Mouse (Mus musculus) midbrain, embryonic 16.5 days (tissue): Measurements from ENCODE around the gene Gdf11. TPM values are rescaled to one million over a fixed set of nuclear protein-coding genes. Genes with fewer than 3 reads are reported as not detected.

Source experiments
- ATAC-seq: fragments of 200-750 bp; cut with Nextera tagmentation; 2 replicates; pipeline ENCODE4 v1.8.0; 2017; ENCODE audit warnings: moderate TSS enrichment
- H3K27ac ChIP-seq: fragments of 300-500 bp; sonication (generic); 2 replicates; pipeline ENCODE4 v1.5.1; 2014; ENCODE audit warnings: mild to moderate bottlenecking, low read length, mixed read lengths
- H3K27me3 ChIP-seq: fragments of 300-500 bp; sonication (generic); 2 replicates; pipeline ENCODE4 v1.6.1; 2014; ENCODE audit warnings: low read depth, low read length, mixed read lengths; ENCODE audit not compliant: control insufficient read depth, insufficient read depth
- H3K36me3 ChIP-seq: fragments of 300-500 bp; sonication (generic); 2 replicates; pipeline ENCODE4 v1.6.1; 2014; ENCODE audit warnings: mild to moderate bottlenecking, low read length, moderate library complexity, mixed read lengths; ENCODE audit not compliant: control insufficient read depth, insufficient read depth
- H3K4me1 ChIP-seq: fragments of 300-500 bp; sonication (generic); 2 replicates; pipeline ENCODE4 v1.6.1; 2014; ENCODE audit warnings: mild to moderate bottlenecking, low read length, mixed read lengths; ENCODE audit not compliant: control insufficient read depth, insufficient read depth
- H3K4me2 ChIP-seq: fragments of 300-500 bp; sonication (generic); 2 replicates; pipeline ENCODE4 v1.6.1; 2014; ENCODE audit warnings: mild to moderate bottlenecking, low read length, mixed read lengths
- H3K4me3 ChIP-seq: fragments of 300-500 bp; sonication (generic); 2 replicates; pipeline ENCODE4 v1.5.1; 2014; ENCODE audit warnings: low read depth, mild to moderate bottlenecking, low read length, moderate library complexity, mixed read lengths
- H3K9ac ChIP-seq: fragments of 300-500 bp; sonication (generic); 2 replicates; pipeline ENCODE4 v1.6.1; 2014; ENCODE audit warnings: low read depth, low read length, mixed read lengths
- H3K9me3 ChIP-seq: fragments of 300-500 bp; sonication (generic); replicated peaks from 2 replicates; pipeline ENCODE4 v1.6.1; 2014; ENCODE audit warnings: mild to moderate bottlenecking, low read length, mixed read lengths; ENCODE audit not compliant: control insufficient read depth, poor library complexity, severe bottlenecking
- WGBS: fragments of 180-500 bp; shearing (Covaris S2); extraction: QIAGEN DNeasy Blood & Tissue Kit; methylation state at CpG from one replicate; pipeline ENCODE4 v1.1.7; 2014; 5-methylcytosine and 5-hydroxymethylcytosine counted together
- polyA plus RNA-seq: library from polyadenylated mRNA; unstranded; fragments of >200 nt; fragmentation: Nextera tagmentation; extraction: Ambion mirVana; gene quantifications from 2 replicates; pipeline ENCODE4 v1.2.1, GENCODE M21; 2015

The Gdf11 gene
- polyA plus RNA-seq, 1 experiment from 2014 or later: 7.9 TPM

- peaks cover 11% of the 10 kb centered on the region for H3K27me3 ChIP-seq
- no peak overlapping the region for H3K27ac ChIP-seq
- no peak overlapping the region for H3K9ac ChIP-seq
- 0 out of 2 replicates have a peak overlapping the region, but pooled peaks have one; percentile 35 for H3K4me2 ChIP-seq
- under 1% methylated on average over 9 of the region's 9 CpGs for WGBS
- 0 out of 2 replicates have a peak, but pooled peaks have one; percentile 6 for ATAC-seq
- H3K4me1 ChIP-seq: peaks cover 21% of the 10 kb centered on the region
- H3K4me3 ChIP-seq: no peak overlapping the region; the same call in 1 of the 2 replicates
- no peaks in the 10 kb centered on the region for H3K9me3 ChIP-seq
- H3K36me3 ChIP-seq: no peaks in the 10 kb centered on the region
Observed at GRCm38 (mm10) chr10:128895437-128895836, 3.9 kb upstream of the Gdf11 start.

DNA sequence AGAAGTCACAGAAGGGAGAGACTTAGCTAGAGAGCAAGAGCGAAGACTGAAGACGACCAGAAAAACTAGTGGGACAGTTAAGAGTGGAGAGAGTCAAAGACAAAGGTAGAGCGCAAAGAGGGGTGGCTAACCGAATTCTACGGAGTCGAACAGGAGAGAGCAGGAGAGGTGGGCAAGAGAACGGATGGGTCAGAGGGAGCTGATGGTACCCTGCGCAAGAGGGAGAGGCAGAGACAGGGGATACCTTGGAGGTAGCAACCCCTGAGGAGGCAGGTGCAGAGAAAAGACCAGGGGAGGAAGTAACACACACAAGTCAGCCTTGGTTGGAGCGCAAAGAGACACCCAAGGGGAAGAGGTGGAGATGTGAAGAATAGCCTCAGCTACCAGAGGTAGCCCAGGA, 728 bp upstream of the Gdf11 start:
- H3K4me3 ChIP-seq: peak overlapping the region; percentile 82
- ATAC-seq: peak; percentile 21
- H3K36me3 ChIP-seq: no peaks in the 10 kb centered on the region
- H3K4me1 ChIP-seq: peaks cover 42% of the 10 kb centered on the region
- peak overlapping the region; percentile 86 for H3K9ac ChIP-seq
- H3K27ac ChIP-seq: peak overlapping the region; percentile 94
- H3K27me3 ChIP-seq: peaks cover 11% of the 10 kb centered on the region
- H3K9me3 ChIP-seq: no peaks in the 10 kb centered on the region
- WGBS: 2% methylated on average over 9 of the region's 9 CpGs
- peak overlapping the region; percentile 92 for H3K4me2 ChIP-seq

DNA sequence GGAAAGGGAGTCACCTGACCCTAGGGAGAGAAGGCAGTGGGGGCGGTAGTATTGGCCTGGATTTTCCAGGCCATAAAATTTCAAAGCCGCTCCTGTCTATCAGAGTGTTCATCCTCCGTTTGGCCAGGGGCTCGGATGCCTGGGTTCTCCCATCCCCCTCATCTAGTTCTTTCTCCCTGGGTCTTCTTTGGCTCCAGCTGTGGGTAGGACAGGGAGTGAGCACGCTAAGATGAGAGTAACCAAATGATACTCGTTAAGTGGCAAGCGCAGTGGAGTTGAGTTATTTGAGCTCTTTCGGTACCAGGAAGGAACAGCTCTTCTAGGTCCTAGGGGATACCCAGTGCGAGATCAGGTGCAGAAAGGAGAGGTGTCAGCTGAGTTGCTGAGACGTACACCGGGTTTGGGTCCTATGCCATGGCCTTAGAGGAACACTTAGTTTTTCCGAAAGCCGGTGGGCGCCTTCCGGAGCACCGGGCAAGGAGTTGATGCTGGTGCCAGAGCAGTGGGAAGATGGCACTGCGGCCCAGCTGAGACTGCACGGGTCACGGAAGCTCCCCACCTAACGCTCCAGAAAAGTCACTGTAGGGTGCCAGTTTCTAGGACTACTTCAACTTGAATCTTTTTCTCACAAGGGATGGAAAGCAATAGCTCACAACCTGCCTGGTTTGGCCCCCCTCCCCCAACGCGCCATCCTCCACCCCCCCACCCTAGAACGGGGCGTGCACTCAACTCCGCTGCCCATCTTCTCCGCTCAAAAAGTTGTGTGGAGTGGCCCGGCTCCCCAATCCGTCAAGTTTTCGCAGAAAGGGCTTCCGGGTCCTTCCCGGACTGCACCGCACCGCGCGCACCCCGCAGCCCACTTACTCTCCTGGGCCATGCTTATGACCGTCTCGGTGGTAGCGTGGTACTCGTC, 879 bp downstream of the Gdf11 start:
- WGBS: under 1% methylated on average over 40 of the region's 40 CpGs

GRCm38 (mm10) chr10:128889846-128890245, 1.7 kb downstream of the Gdf11 start:
- Histone ChIP-seq H3K4me2 (peak overlapping the region; percentile 92), H3K9me3 (no peaks in the 10 kb centered on the region), H3K4me1 (peaks cover 34% of the 10 kb centered on the region), H3K36me3 (peaks cover 7% of the 10 kb centered on the region; the same call in 1 of the 2 replicates), H3K4me3 (peak overlapping the region; percentile 82), H3K27me3 (no peaks in the 10 kb centered on the region), H3K27ac (0 out of 2 replicates have a peak overlapping the region, but pooled peaks have one; percentile 47), H3K9ac (peak overlapping the region; percentile 86; the same call in 1 of the 2 replicates)
- ATAC-seq: no peak
- WGBS: 0% methylated on average over 1 of the region's 2 CpGs

More for the DNA sequence above, 879 bp downstream of the Gdf11 start:
- peak overlapping the region; percentile 82 for H3K4me3 ChIP-seq
- peaks cover 35% of the 10 kb centered on the region for H3K4me1 ChIP-seq
- no peaks in the 10 kb centered on the region for H3K9me3 ChIP-seq
- H3K4me2 ChIP-seq: peak overlapping the region; percentile 92
- peaks cover 4% of the 10 kb centered on the region; the same call in 1 of the 2 replicates for H3K36me3 ChIP-seq
- H3K27me3 ChIP-seq: no peaks in the 10 kb centered on the region; the same call in 1 of the 2 replicates
- peak overlapping the region; percentile 94 for H3K27ac ChIP-seq
- peak; percentile 39 for ATAC-seq
- peak overlapping the region; percentile 86 for H3K9ac ChIP-seq

DNA sequence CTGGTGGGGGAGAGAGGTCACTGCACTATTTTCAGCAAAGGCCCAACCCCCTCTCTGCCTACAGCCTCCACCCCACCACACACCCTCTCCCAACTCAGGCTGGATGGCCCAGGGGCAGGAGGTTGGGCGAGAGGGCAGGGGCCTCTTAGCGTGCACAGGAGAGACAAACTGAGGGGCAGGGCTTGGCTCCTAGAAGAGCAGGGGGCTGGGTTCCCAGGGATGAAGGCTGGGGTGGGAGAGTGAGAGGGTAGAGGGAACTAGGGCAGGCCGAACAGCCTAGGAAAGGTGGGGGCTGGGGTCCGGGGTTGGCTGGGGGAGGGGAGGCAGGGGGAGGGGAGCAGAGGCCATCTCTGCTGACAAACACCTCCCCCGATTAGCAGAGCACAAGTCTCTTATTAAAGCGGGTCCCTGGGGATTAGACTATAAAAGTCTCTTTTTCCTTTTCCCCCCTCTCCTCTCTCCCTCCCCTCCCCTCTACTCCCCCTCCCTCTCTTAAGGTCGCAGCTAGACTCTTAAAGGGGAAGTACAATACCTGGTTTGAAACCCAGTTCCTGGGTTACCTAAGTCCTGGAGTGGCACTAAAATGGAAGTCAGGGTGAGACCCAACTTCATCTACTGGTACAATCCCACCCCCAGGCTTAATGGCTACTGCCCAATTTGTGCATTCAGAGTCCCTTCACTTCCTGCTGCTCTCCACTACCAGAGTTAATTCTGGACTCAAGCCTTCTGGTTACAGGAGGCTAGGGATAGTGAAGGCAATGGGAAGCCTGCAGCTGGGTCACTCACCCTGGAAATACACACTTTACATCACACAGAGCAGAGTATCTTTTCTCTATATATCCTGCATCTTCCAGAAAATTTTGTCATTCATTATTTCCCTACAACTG, 2.3 kb downstream of the Gdf11 start:
- H3K9me3 ChIP-seq: no peaks in the 10 kb centered on the region
- 1% methylated on average over 7 of the region's 7 CpGs for WGBS

GRCm38 (mm10) chr10:128882067-128882466, 9.5 kb downstream of the Gdf11 start:
- Histone ChIP-seq H3K27ac (no peak overlapping the region), H3K36me3 (peaks cover 12% of the 10 kb centered on the region)

More for the DNA sequence above, 2.3 kb downstream of the Gdf11 start:
- Histone ChIP-seq H3K27me3 (no peaks in the 10 kb centered on the region), H3K4me3 (peak overlapping the region; percentile 82), H3K36me3 (peaks cover 8% of the 10 kb centered on the region; the same call in 1 of the 2 replicates), H3K27ac (peak overlapping the region; percentile 38), H3K9ac (peak overlapping the region; percentile 52), H3K4me2 (peak overlapping the region; percentile 92), H3K4me1 (peaks cover 34% of the 10 kb centered on the region)
- peak; percentile 26 for ATAC-seq

DNA sequence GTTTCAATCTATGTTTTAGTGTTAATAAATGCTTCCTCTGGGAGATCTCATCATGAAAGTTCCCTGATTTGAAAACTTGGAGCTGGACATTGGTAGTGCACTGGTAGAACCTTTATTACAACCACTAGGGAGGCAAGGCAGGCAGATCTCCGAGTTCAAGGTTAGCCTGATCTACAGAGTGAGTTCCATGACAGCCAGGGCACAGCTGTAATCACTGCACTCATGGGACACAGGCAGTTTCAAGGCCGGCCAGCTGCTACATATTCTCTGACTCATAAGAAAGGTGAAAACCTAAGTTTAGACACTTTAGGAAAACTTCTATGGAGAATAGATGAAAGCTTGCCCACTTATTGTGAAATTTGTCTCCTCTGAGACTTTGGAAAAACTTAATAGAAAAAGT, 12.7 kb downstream of the Gdf11 start:
- WGBS: 93% methylated on average over 2 of the region's 2 CpGs
- no peak overlapping the region for H3K4me2 ChIP-seq
- no peaks in the 10 kb centered on the region for H3K27me3 ChIP-seq
- H3K4me1 ChIP-seq: no peaks in the 10 kb centered on the region
- H3K4me3 ChIP-seq: no peak overlapping the region
- no peak overlapping the region for H3K9ac ChIP-seq
- no peak overlapping the region for H3K27ac ChIP-seq
- H3K9me3 ChIP-seq: no peaks in the 10 kb centered on the region
- ATAC-seq: no peak
- peaks cover 6% of the 10 kb centered on the region for H3K36me3 ChIP-seq

More at GRCm38 (mm10) chr10:128882067-128882466, 9.5 kb downstream of the Gdf11 start:
- no peaks in the 10 kb centered on the region for H3K9me3 ChIP-seq
- H3K4me3 ChIP-seq: no peak overlapping the region
- H3K27me3 ChIP-seq: no peaks in the 10 kb centered on the region
- no peak overlapping the region for H3K4me2 ChIP-seq
- no peak for ATAC-seq
- H3K4me1 ChIP-seq: no peaks in the 10 kb centered on the region
- 73% methylated on average over 5 of the region's 5 CpGs for WGBS
- H3K9ac ChIP-seq: no peak overlapping the region

- Histone ChIP-seq H3K4me2 (no peak overlapping the region), H3K9me3 (no peaks in the 10 kb centered on the region), H3K4me1 (no peaks in the 10 kb centered on the region), H3K27me3 (no peaks in the 10 kb centered on the region), H3K27ac (no peak overlapping the region), H3K36me3 (peaks cover 6% of the 10 kb centered on the region), H3K9ac (no peak overlapping the region), H3K4me3 (no peak overlapping the region)
- ATAC-seq: no peak
Observed at GRCm38 (mm10) chr10:128878291-128878690, 13.2 kb downstream of the Gdf11 start.
